Mouse (Mus musculus) small intestine, adult 2 months (tissue): ENCODE measurements at regions not wholly inside any gene's neighbourhood (a gene's known extent, or its start where the extent isn't known, plus 50 kb on each side); places are given as distances from the start of the nearest gene placed in this dataset.

Experiments used
- CTCF ChIP-seq: fragments of 200-500 bp; IDR thresholded peaks from 2 replicates; pipeline ENCODE4 v1.5.1; 2012; ENCODE audit warnings: low read depth, mild to moderate bottlenecking, control low read depth, inconsistent platforms, low read length, moderate library complexity, mixed read lengths; ENCODE audit not compliant: insufficient replicate concordance, insufficient read length; ENCODE audit errors: extremely low read depth
- POLR2A ChIP-seq: fragments of 200-500 bp; IDR thresholded peaks from 2 replicates; pipeline ENCODE4 v1.6.1; 2012; ENCODE audit warnings: low read depth, mild to moderate bottlenecking, control low read depth, inconsistent platforms, low read length, moderate library complexity

DNA sequence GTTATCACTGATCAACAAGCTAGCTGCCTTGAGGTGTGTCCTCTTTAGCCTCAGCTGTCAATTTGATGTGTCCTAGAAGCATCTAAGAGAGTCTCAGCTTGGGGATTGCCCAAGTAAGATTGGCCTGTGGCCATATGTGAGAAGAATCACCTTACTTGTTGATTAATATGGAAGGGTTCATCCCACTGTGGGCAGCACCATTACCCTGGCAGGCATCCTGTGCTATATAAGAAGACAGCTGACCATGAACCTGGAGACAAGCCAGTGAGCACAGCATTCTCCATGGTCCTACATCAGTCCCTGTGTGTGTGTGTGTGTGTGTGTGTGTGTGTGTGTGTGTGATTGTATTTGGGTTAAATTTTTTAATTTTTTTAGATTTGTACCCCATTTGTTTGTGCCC lies 178.6 kb downstream of the Hlx start:
- TF ChIP-seq POLR2A (no peak), CTCF (no peak)
